Mouse (Mus musculus): ENCODE data around the gene Fam181a.

Fam181a gene

GRCm38 (mm10) chr12:103314640-103315361, 4.0 kb downstream of the Fam181a start:
- peak; percentile 48 for DNase-seq (ENCODE audit: low read depth, low spot score)

- DNase-seq (ENCODE audit: low read depth, low spot score): no peak
These were observed 5.2 kb downstream of the Fam181a start for GRCm38 (mm10) chr12:103315831-103316545.

GRCm38 (mm10) chr12:103322801-103323200, 12.0 kb downstream of the Fam181a start:
- DNase-seq (ENCODE audit: low read depth, low spot score): no peak

- peak; percentile 86 for DNase-seq (ENCODE audit: low read depth, low spot score)
These were observed 14.5 kb downstream of the Fam181a start for GRCm38 (mm10) chr12:103325156-103325857.

- no peak for DNase-seq (ENCODE audit: low read depth, low spot score)
These were observed 15.8 kb downstream of the Fam181a start for GRCm38 (mm10) chr12:103326569-103326968.

GRCm38 (mm10) chr12:103327107-103327506, 16.3 kb downstream of the Fam181a start:
- DNase-seq (ENCODE audit: low read depth, low spot score): no peak

- DNase-seq (ENCODE audit: low read depth, low spot score): no peak
These were observed 17.8 kb downstream of the Fam181a start for GRCm38 (mm10) chr12:103328448-103329191.

- no peak for DNase-seq (ENCODE audit: low read depth, low spot score)
These were observed 20.7 kb downstream of the Fam181a start for GRCm38 (mm10) chr12:103331491-103331890.

- no peak for DNase-seq (ENCODE audit: low read depth, low spot score)
These were observed 22.1 kb downstream of the Fam181a start for GRCm38 (mm10) chr12:103332879-103333278.

GRCm38 (mm10) chr12:103333426-103333825, 22.7 kb downstream of the Fam181a start:
- DNase-seq (ENCODE audit: low read depth, low spot score): no peak

GRCm38 (mm10) chr12:103336766-103337165, 26.0 kb downstream of the Fam181a start:
- DNase-seq (ENCODE audit: low read depth, low spot score): no peak

- no peak for DNase-seq (ENCODE audit: low read depth, low spot score)
These were observed 27.5 kb downstream of the Fam181a start for GRCm38 (mm10) chr12:103338162-103338798.

- DNase-seq (ENCODE audit: low read depth, low spot score): no peak
These were observed 30.4 kb downstream of the Fam181a start for GRCm38 (mm10) chr12:103341212-103341611.

GRCm38 (mm10) chr12:103343456-103343855, 32.7 kb downstream of the Fam181a start:
- DNase-seq (ENCODE audit: low read depth, low spot score): no peak

- DNase-seq (ENCODE audit: low read depth, low spot score): no peak
These were observed 34.2 kb downstream of the Fam181a start for GRCm38 (mm10) chr12:103344934-103345333.

- DNase-seq (ENCODE audit: low read depth, low spot score): no peak
These were observed 36.2 kb downstream of the Fam181a start for GRCm38 (mm10) chr12:103346945-103347344.

- no peak for DNase-seq (ENCODE audit: low read depth, low spot score)
These were observed 36.6 kb downstream of the Fam181a start for GRCm38 (mm10) chr12:103347406-103347805.

- DNase-seq (ENCODE audit: low read depth, low spot score): peak; percentile 78
These were observed 37.7 kb downstream of the Fam181a start for GRCm38 (mm10) chr12:103348506-103348905.

- no peak for DNase-seq (ENCODE audit: low read depth, low spot score)
These were observed 42.0 kb downstream of the Fam181a start for GRCm38 (mm10) chr12:103352735-103353134.

- DNase-seq (ENCODE audit: low read depth, low spot score): no peak
These were observed 42.8 kb downstream of the Fam181a start for GRCm38 (mm10) chr12:103353538-103353937.

- no peak for DNase-seq (ENCODE audit: low read depth, low spot score)
These were observed 45.1 kb downstream of the Fam181a start, which contains the start of gene Asb2 for GRCm38 (mm10) chr12:103355746-103356414. Gene Asb2 (minus strand): TSS chr12:103356001.
